Mouse (Mus musculus) R1 (cell line): ENCODE measurements around the gene Abtb2.

Experiments used
- DNase-seq: peaks from one replicate; pipeline ENCODE4 v3.0.0-alpha.2; 2018; ENCODE audit warnings: low read depth, low spot score

The Abtb2 gene

GRCm38 (mm10) chr2:103687888-103688287 lies 121.8 kb downstream of the Abtb2 start:
- DNase-seq = no peak

- no peak for DNase-seq
Measured at GRCm38 (mm10) chr2:103690425-103690824, 124.3 kb downstream of the Abtb2 start.

DNA sequence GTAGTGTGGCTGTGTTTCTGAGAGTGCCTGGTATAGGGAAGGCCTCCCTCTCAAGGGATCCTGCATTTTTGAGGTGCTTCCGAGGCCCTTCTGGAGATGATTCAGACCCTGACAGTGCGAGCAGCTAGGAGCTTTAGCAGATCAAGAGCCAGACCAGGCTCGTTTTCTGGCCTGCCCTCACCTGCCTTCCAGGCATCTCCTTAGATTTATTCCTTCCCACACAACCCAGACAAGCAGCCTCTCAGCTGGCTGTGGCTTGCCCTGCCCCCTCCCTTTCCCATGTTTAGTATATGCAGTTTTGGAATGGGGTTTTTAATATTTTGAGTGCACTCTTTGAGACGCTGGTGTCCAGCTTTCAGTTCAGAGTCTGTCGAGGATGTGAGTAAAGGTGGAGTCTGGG lies 124.7 kb downstream of the Abtb2 start:
- DNase-seq = no peak

DNA sequence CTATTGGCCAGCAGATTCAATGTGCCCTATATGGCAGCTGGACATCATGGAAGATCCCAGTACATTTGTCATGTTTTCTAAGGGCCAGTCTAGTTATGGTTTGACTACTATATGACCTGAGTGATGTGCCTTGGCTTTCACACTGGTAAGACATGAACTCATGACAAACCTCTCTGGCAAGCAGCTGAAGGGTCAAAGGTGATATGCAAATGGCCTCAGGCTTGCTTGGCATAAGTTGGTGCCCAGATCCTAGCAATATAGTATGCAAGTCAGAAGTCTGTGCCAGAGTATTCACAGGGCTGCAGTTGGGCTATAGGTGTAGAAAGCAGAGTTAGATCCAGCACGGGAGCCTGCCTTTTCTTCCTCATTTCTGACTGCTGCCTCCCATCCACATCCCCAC lies 125.2 kb downstream of the Abtb2 start:
- DNase-seq = no peak

GRCm38 (mm10) chr2:103692810-103693209 lies 126.7 kb downstream of the Abtb2 start:
- DNase-seq = no peak

- no peak for DNase-seq
Measured at GRCm38 (mm10) chr2:103694777-103695563, 128.9 kb downstream of the Abtb2 start.

- DNase-seq = no peak
Measured at GRCm38 (mm10) chr2:103696177-103696576, 130.1 kb downstream of the Abtb2 start.

DNA sequence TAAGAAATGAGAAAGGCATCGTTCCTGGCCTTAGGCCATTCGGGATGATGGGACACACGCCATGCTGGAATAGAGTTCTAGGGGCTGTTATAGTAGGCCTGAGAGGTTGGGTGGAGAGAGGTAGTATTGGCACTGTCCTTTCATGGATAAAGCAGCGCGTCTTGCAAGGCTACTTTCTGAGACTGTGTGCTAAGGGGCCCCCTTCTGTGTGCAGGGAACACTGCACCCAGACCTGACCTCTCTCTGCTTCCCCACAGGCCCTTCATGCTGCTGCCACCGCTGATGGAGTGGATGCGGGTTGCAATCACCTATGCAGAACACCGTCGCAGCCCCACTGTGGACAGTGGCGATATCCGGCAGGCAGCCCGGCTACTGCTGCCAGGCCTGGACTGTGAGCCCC lies 134.4 kb downstream of the Abtb2 start:
- DNase-seq = no peak

DNA sequence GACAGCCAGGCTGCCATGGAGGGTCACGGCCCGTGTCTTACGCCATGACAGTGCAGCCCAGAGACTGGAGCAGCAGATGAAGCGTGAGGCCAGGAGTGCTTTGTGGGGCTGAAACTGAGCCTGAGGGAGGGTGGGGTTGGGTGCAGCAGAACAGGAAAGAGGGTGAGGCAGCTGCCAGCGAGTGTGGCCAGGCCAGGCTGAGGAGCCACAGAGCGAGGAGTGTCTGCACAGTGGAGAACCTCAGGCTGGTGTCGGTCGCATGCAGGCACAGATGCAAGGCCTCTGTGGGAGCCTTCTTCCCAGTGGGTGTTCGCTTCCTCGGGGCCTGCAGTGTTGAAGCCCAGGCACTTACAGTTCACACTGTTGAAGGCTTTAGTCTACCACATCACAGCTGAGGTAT lies 137.2 kb downstream of the Abtb2 start:
- no peak for DNase-seq

DNA sequence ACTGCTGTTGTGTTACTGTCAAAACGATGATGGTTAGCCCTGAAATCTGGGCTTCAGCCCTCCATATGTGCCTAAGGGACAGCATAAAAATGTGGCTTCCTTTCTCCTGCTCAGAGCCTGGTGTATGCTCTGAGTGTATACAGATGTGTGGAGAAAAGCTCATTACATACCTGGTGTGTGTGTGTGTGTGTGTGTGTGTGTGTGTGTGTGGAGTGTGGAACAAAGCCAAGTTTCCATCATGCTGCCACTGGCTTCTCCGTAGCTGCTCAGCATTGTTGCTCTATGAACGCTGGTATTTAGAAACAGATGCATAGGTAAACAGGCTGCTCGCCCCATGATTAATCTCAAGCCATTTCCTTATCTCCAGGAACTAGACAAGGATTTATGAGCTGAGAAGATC lies 137.8 kb downstream of the Abtb2 start:
- no peak for DNase-seq

DNA sequence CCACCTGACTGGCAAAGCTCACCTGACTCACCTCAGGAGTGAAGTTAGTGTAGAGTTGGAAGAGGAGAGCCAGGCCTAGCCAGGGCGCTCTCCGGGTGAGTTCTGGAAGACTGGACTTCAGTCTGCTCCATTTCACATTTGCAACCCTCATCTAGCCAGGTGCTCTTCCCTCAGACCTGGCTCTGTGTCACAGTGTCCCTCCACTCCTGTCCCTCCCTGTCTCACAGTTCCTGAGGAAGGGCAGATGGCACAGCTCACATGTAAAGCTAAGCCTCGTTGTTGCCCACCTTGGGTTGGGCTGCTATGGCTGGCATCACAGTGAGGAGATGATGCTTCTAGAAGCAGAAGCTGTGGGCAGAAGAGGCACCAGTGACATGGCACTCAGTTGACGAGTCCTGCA lies 139.7 kb downstream of the Abtb2 start:
- DNase-seq = no peak

- peak; percentile 34 for DNase-seq
Measured at GRCm38 (mm10) chr2:103706226-103706625, 140.1 kb downstream of the Abtb2 start.

DNA sequence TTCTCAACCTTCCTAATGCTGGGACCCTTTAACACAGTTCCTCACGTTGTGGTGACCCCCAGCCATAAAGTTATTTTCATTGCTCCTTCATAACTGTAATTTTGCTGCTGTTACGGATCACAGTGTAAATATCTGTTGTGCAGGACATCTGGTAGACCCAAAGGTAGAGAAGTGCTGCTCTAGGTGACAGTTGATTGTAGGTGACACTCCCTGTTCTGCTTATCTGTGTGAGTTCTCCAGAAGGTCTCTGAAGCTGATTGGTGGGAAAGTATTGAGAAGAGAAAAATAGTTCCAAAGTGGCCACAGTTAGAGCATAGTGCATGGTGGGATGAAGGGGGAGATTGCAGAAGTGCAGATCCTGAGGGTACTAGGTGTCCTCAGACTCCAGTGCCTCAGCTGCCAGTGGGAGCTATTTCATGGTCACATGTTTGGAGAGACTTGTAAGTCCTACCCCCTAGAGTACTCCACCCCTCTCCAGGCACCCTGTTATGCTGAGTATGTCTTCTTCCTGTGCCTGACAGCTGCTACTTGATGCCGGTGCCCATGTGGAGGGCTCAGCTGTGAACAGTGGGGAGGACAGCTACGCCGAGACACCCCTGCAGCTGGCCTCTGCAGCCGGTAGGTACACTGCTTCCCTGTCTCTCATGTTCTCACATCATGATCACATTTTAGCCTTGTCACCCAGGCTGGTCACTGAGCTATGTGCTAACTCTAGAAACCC lies 141.1 kb downstream of the Abtb2 start:
- DNase-seq = no peak

- DNase-seq = no peak
Measured at GRCm38 (mm10) chr2:103710849-103711248, 144.7 kb downstream of the Abtb2 start.

DNA sequence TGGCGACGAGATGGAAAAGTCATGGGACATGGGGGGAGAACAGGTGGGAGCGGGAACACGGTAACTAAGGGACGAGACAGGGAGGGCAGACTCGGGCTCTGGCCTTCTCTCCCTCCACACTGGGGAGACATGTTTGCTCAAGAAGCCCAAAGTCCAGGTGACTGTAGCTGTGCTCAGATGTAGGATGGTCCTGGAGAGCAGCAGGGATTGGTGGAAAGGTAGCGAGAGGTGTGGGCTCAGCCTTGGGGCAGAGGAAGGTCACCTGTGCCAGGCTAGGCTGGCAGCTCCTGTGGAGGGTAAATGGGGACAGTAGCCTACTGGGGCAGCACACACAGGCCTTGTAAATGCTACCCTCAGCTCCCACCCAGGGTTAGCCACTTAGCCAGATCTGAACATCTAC lies 147.7 kb downstream of the Abtb2 start:
- DNase-seq = no peak

DNA sequence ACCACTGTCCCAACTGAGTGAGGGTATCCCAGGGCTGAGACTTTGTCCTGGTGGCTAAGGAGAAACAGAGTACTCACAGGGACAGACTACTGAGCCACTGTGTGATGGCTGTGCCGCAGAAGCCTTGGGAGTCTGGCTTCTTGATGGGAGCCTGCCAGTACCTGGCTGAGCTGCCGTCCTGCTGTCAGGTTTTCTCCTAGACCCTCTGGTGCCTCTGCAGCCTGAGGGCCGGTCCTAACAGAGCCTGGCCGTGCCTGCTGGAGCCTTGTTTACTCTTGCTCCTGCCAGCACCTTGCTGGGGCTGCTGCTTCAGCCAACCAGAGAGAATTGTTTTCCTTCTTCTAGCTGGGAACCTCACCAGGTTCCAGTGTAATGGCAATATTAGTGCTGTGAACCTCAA lies 148.3 kb downstream of the Abtb2 start:
- DNase-seq = no peak

DNA sequence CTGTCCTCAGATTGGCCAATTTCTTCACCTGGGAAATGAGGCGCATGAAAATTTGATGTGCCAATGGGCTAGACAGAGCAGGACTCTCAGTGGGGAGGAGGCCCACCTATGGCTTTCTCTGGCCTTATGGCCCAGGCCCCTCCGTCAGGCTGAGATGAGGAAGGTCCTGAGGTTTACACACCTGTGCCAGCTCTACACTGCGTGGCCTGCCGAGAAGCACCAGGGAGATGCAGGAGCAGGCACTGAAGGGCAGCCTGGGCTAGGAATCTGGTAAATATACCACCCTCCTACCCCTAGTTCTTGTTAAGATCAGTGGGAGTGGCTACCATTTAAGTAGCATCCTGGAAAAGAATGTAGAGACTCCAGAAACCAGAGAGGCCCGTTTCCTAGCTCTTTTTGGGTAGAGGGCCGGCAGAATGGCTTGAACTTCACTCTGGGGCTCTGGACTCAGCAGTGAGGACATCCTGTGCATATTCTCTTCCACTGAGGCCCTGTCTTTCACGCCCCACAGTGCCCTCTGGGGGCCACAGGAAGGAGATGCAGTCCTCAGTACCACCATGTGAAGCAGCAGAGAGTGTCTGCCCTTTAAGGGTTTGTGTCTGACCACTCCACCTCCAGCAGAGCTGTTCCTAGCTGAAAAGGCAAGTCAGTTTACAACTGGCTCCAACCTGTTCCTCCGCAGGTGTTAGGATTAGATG lies 152.6 kb downstream of the Abtb2 start:
- peak; percentile 86 for DNase-seq

DNA sequence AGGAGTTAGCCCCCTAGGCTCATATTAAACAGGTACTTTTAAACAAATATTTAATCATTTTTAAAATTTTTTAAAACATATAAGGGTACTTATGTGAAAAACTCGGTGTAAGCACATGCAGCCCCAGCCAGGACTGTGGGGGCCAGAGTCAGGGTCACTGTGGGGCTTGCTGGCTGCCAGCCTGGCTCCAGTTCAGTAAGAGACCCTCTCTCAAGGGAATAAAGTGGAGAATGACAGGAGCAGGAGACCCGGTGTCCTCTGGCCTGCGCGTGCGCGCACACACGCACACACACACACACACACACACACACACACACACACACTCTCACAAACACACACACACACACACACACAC lies 153.2 kb downstream of the Abtb2 start:
- no peak for DNase-seq

DNA sequence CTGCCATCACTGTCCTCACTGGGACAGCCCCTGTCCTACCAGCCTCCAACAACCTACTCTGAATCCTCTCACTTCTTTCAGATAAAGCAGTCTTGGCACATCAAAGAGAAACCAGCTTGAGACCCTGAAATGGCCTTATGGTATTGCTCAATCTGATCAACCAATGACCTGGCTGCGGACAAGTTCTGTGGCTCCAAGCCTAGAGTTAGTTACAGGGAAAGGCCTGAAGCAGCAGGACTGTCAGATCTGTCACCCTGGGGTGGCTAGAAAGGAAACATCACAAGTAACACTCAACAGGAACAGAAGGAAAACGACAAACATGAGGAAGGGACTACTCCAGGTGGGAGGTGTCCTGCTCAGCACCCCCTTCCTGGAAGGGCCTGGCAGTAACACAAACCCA lies 158.4 kb downstream of the Abtb2 start:
- no peak for DNase-seq

GRCm38 (mm10) chr2:103728027-103728540 lies 162.0 kb downstream of the Abtb2 start:
- peak; percentile 27 for DNase-seq

- no peak for DNase-seq
Measured at GRCm38 (mm10) chr2:103730999-103731398, 164.9 kb downstream of the Abtb2 start.

- no peak for DNase-seq
Measured at GRCm38 (mm10) chr2:103731423-103731822, 165.3 kb downstream of the Abtb2 start.
